Mouse (Mus musculus) ES-Bruce4 (cell line): ENCODE data around the gene Cdhr4. TPM values are rescaled to one million over a fixed set of nuclear protein-coding genes. Genes with fewer than 3 reads are reported as not detected.

Source experiments
- H3K27ac ChIP-seq: 2 replicates; pipeline ENCODE4 v1.5.1; 2012; ENCODE audit warnings: low read length, inconsistent platforms; ENCODE audit not compliant: insufficient read depth
- H3K27me3 ChIP-seq: 2 replicates; pipeline ENCODE4 v1.6.1; 2012; ENCODE audit warnings: mild to moderate bottlenecking, low read length, inconsistent platforms; ENCODE audit not compliant: control insufficient read depth, poor library complexity, insufficient read depth, severe bottlenecking
- H3K36me3 ChIP-seq: 2 replicates; pipeline ENCODE4 v1.6.1; 2012; ENCODE audit warnings: inconsistent platforms, mild to moderate bottlenecking, low read length, moderate library complexity; ENCODE audit not compliant: control insufficient read depth, poor library complexity, insufficient read depth, severe bottlenecking
- H3K4me1 ChIP-seq: one replicate; pipeline ENCODE4 v1.8.1; 2011; ENCODE audit warnings: low read length; ENCODE audit not compliant: control insufficient read depth, insufficient read depth
- H3K4me3 ChIP-seq: 2 replicates; pipeline ENCODE4 v1.5.1; 2011; ENCODE audit warnings: low read depth, mild to moderate bottlenecking, low read length
- H3K9ac ChIP-seq: 2 replicates; pipeline ENCODE4 v1.6.1; 2012; ENCODE audit warnings: low read depth, mild to moderate bottlenecking, inconsistent platforms; ENCODE audit not compliant: poor library complexity, severe bottlenecking
- H3K9me3 ChIP-seq: replicated peaks from 2 replicates; pipeline ENCODE4 v1.6.1; 2012; ENCODE audit warnings: mild to moderate bottlenecking, low read length, inconsistent platforms; ENCODE audit not compliant: control insufficient read depth, poor library complexity, insufficient read depth, severe bottlenecking
- CTCF ChIP-seq: IDR thresholded peaks from one replicate; pipeline ENCODE4 v1.8.1; 2011; ENCODE audit warnings: low read depth, low read length
- EP300 ChIP-seq: IDR thresholded peaks from 2 replicates; pipeline ENCODE4 v1.6.1; 2011; ENCODE audit warnings: low read depth, low read length; ENCODE audit not compliant: insufficient read depth
- POLR2A ChIP-seq: IDR thresholded peaks from one replicate; pipeline ENCODE4 v1.8.1; 2011; ENCODE audit warnings: low read length; ENCODE audit not compliant: insufficient read depth
- polyA plus RNA-seq: library from polyadenylated mRNA; stranded (reverse); fragments of >200 nt; gene quantifications from 2 replicates; pipeline ENCODE4 v1.2.4, GENCODE M21; 2011; ENCODE audit warnings: low read depth; ENCODE audit not compliant: missing spikeins, insufficient read depth, insufficient read length

Cdhr4 gene
- polyA plus RNA-seq, 1 experiment, result not detected

- Histone ChIP-seq H3K4me1 (no peaks in the 10 kb centered on the region), H3K9ac (peak within 1 kb of the TSS; percentile 47), H3K36me3 (no peaks in the 10 kb centered on the region), H3K27me3 (no peaks in the 10 kb centered on the region), H3K27ac (no peak within 1 kb of the TSS), H3K4me3 (peak within 1 kb of the TSS; percentile 71), H3K9me3 (no peaks in the 10 kb centered on the region)
- TF ChIP-seq EP300, result no peak
Observed at GRCm38 (mm10) chr9:107985131-107986119, 6.9 kb upstream of the Cdhr4 start, which contains the start of gene Inka1. Gene Inka1, minus strand, starts transcription at chr9:107985879.

- TF ChIP-seq POLR2A, result no peak
- 0 out of 2 replicates have a peak, but pooled peaks have one; percentile 16 for TF ChIP-seq EP300
- TF ChIP-seq CTCF, result peak; percentile 96
- no peaks in the 10 kb centered on the region for H3K4me1 ChIP-seq
- H3K36me3 ChIP-seq, result no peaks in the 10 kb centered on the region
- peak overlapping the region; percentile 63 for H3K4me3 ChIP-seq
- H3K9me3 ChIP-seq, result no peaks in the 10 kb centered on the region
- H3K27ac ChIP-seq, result no peak overlapping the region
- H3K9ac ChIP-seq, result peak overlapping the region; percentile 47; the same call in 1 of the 2 replicates
- H3K27me3 ChIP-seq, result no peaks in the 10 kb centered on the region
Observed at GRCm38 (mm10) chr9:107986376-107986775, 5.9 kb upstream of the Cdhr4 start.

GRCm38 (mm10) chr9:107987950-107988349, 4.3 kb upstream of the Cdhr4 start:
- Histone ChIP-seq H3K4me1 (no peaks in the 10 kb centered on the region), H3K9me3 (no peaks in the 10 kb centered on the region), H3K27ac (no peak overlapping the region), H3K9ac (no peak overlapping the region), H3K4me3 (no peak overlapping the region), H3K36me3 (no peaks in the 10 kb centered on the region), H3K27me3 (no peaks in the 10 kb centered on the region)
- TF ChIP-seq CTCF, result no peak
- no peak for TF ChIP-seq EP300
- no peak for TF ChIP-seq POLR2A

- TF ChIP-seq CTCF (no peak), EP300 (no peak), POLR2A (no peak)
- no peaks in the 10 kb centered on the region for H3K36me3 ChIP-seq
- H3K9me3 ChIP-seq, result no peaks in the 10 kb centered on the region
- no peak overlapping the region for H3K9ac ChIP-seq
- no peaks in the 10 kb centered on the region for H3K27me3 ChIP-seq
- no peaks in the 10 kb centered on the region for H3K4me1 ChIP-seq
- H3K4me3 ChIP-seq, result no peak overlapping the region
- no peak overlapping the region for H3K27ac ChIP-seq
Observed at GRCm38 (mm10) chr9:107993013-107993412, 716 bp downstream of the Cdhr4 start.

GRCm38 (mm10) chr9:107994464-107994863, 2.2 kb downstream of the Cdhr4 start:
- Histone ChIP-seq H3K27me3 (no peaks in the 10 kb centered on the region), H3K36me3 (no peaks in the 10 kb centered on the region), H3K4me1 (no peaks in the 10 kb centered on the region), H3K4me3 (no peak overlapping the region), H3K9ac (no peak overlapping the region), H3K9me3 (no peaks in the 10 kb centered on the region), H3K27ac (no peak overlapping the region)
- TF ChIP-seq EP300 (no peak), CTCF (no peak), POLR2A (no peak)

- TF ChIP-seq POLR2A (no peak), CTCF (no peak), EP300 (no peak)
- Histone ChIP-seq H3K36me3 (no peaks in the 10 kb centered on the region), H3K9me3 (no peaks in the 10 kb centered on the region), H3K4me3 (no peak overlapping the region; the same call in 1 of the 2 replicates), H3K27me3 (no peaks in the 10 kb centered on the region), H3K27ac (no peak overlapping the region), H3K9ac (peak overlapping the region; percentile 5; the same call in 1 of the 2 replicates), H3K4me1 (no peaks in the 10 kb centered on the region)
Observed at GRCm38 (mm10) chr9:107995513-107995912, 3.2 kb downstream of the Cdhr4 start.
